Mouse (Mus musculus): Measurements from ENCODE around the gene Smurf2. TPM values are rescaled to one million over a fixed set of nuclear protein-coding genes. Genes with fewer than 3 reads are reported as not detected.

The Smurf2 gene
- 13.0 TPM for polyA plus RNA-seq (2012; fragmentation: generic; extraction: Trizol)
- long read RNA-seq, experiment 1, partial matches to known transcripts = 3 of 3 reads
- long read RNA-seq, experiment 1, other reads (novel, unspliced or antisense) = 0 of 3 reads
- long read RNA-seq, experiment 2, full-length matches to known transcripts = 7 of 36 reads
- long read RNA-seq, experiment 2, partial matches to known transcripts = 23 of 36 reads
- long read RNA-seq, experiment 2, other reads (novel, unspliced or antisense) = 6 of 36 reads

DNA sequence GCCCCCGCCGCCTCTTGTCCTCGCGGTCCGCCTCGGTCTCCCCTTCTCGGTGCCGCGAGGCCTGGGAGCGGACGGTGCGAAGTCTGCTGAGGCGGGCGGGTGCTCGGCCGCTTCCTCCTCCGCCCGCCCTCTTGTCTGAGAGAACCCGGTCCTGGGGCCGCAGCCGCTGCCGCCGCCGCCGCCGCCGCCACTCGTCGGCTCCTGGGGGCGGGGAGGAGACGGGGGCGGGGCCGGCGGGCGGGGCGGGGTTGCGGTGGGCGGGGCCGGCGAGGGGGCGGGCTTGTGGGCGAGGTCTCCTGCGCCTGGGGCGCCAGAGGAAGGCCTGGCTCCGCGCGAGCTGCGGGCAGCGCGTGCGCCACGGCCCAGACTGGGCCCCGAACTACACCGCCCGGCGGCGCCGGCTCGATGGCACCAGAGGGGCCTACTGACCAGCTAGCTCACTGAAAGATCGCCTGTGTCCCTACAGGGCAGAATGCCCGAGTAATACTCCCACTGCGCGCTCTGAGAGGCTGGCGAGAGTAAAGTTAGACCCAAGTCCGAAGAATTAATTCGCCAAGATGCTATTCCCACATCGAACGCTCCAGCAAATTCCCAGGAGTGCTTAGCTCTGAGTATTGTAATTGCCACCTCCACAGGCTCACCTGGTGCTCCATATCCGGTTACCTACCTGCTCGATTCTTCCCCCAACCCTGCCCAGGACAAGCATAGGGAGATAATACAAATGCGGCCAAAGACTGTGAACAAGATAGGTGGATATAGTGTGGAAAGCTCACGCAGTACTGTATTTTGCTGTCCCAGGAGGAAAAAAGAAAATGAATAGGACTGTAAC, at the start of gene Smurf2:
TSS of gene Smurf2 (minus strand) at position 165 of the 829 bp plus-strand sequence.
- peak within 1 kb of the TSS; percentile 92 for H3K4me3 ChIP-seq (ENCODE audit: insufficient read depth, poor library complexity, severe bottlenecking)
- no peaks in the 10 kb centered on the region for H3K36me3 ChIP-seq (ENCODE audit: control insufficient read depth, insufficient read depth)
- H3K27me3 ChIP-seq (ENCODE audit: control insufficient read depth, insufficient read depth, insufficient read length) = no peaks in the 10 kb centered on the region
- peak within 1 kb of the TSS; percentile 94 for H3ac ChIP-seq (ENCODE audit: control insufficient read depth, insufficient read length, low read depth)
- TF ChIP-seq MYOG (IDR thresholded peaks at IDR 0.05; ENCODE audit: control insufficient read depth, extremely low read depth, insufficient read length) (no peak), CTCF (IDR thresholded peaks at IDR 0.05; ENCODE audit: control insufficient read depth, insufficient read depth, insufficient read length) (no peak), FOSL1 (IDR thresholded peaks at IDR 0.05; ENCODE audit: insufficient read depth, low read length, poor library complexity, severe bottlenecking) (no peak), MAX (IDR thresholded peaks at IDR 0.05) (peak; percentile 73), MYOD1 (IDR thresholded peaks at IDR 0.05; ENCODE audit: control insufficient read depth, insufficient read length, low read depth) (no peak), CEBPB (IDR thresholded peaks at IDR 0.05; ENCODE audit: low read depth) (no peak), USF1 (IDR thresholded peaks at IDR 0.05; ENCODE audit: low read depth) (no peak)
- peaks cover 40% of the 10 kb centered on the region for H3K79me3 ChIP-seq (ENCODE audit: low read depth)
- peaks cover 47% of the 10 kb centered on the region for H3K79me2 ChIP-seq (ENCODE audit: control insufficient read depth, insufficient read depth)

DNA sequence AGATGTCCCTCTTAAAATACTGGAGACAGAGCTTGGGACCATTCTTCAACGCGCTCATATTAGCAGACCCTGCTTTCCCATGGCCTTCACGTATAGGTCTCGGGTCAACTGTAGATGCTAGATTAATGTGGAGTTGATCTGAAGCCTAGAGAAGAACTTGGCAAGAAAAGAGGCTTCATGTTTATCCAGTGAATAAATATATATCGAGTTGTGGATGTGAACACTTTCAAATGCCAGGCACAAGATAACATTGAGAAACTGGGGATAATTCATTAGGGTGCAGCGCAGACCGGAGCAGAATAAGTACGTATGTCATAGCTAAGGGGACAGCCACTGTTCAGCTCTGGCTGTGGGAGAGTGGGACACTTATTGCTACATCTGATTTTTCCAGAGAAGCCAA, 49.3 kb upstream of the Smurf2 start:
- Histone ChIP-seq H3K36me3 (ENCODE audit: control insufficient read depth, insufficient read depth) (no peaks in the 10 kb centered on the region), H3K79me2 (ENCODE audit: control insufficient read depth, insufficient read depth) (no peaks in the 10 kb centered on the region), H3K79me3 (ENCODE audit: low read depth) (no peaks in the 10 kb centered on the region), H3ac (ENCODE audit: control insufficient read depth, insufficient read length, low read depth) (no peak overlapping the region), H3K4me3 (ENCODE audit: insufficient read depth, poor library complexity, severe bottlenecking) (no peak overlapping the region), H3K27me3 (ENCODE audit: control insufficient read depth, insufficient read depth, insufficient read length) (no peaks in the 10 kb centered on the region)
- TF ChIP-seq USF1 (IDR thresholded peaks at IDR 0.05; ENCODE audit: low read depth) = no peak
- no peak for TF ChIP-seq CTCF (IDR thresholded peaks at IDR 0.05; ENCODE audit: control insufficient read depth, insufficient read depth, insufficient read length)
- no peak for TF ChIP-seq FOSL1 (IDR thresholded peaks at IDR 0.05; ENCODE audit: insufficient read depth, low read length, poor library complexity, severe bottlenecking)
- no peak for TF ChIP-seq MYOD1 (IDR thresholded peaks at IDR 0.05; ENCODE audit: control insufficient read depth, insufficient read length, low read depth)
- TF ChIP-seq CEBPB (IDR thresholded peaks at IDR 0.05; ENCODE audit: low read depth) = no peak
- TF ChIP-seq MAX (IDR thresholded peaks at IDR 0.05) = no peak
- TF ChIP-seq MYOG (IDR thresholded peaks at IDR 0.05; ENCODE audit: control insufficient read depth, extremely low read depth, insufficient read length) = no peak

DNA sequence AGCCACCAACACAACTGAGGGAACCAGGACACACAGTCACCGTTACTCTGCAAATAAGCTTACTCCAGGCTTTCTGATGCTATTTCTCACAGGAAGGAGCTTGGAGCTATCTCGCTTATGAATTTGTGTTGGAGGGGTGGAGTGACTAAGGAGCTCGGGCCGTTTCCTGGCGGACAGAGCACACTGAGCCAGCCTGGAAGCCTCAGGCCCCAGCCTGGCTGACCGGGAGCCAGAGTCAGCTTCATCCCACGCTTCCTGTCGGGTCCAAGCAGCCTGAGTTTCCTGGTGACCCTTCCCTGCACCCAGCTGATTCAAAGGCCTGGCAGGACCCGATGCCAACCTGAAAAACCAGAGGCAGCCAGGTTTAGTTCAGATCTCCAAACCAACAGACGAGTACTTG, 47.1 kb upstream of the Smurf2 start:
- H3K79me3 ChIP-seq (ENCODE audit: low read depth) = no peaks in the 10 kb centered on the region
- H3ac ChIP-seq (ENCODE audit: control insufficient read depth, insufficient read length, low read depth) = no peak overlapping the region
- TF ChIP-seq CTCF (IDR thresholded peaks at IDR 0.05; ENCODE audit: control insufficient read depth, insufficient read depth, insufficient read length) (no peak), USF1 (IDR thresholded peaks at IDR 0.05; ENCODE audit: low read depth) (no peak), MYOD1 (IDR thresholded peaks at IDR 0.05; ENCODE audit: control insufficient read depth, insufficient read length, low read depth) (no peak), FOSL1 (IDR thresholded peaks at IDR 0.05; ENCODE audit: insufficient read depth, low read length, poor library complexity, severe bottlenecking) (no peak), MYOG (IDR thresholded peaks at IDR 0.05; ENCODE audit: control insufficient read depth, extremely low read depth, insufficient read length) (no peak), CEBPB (IDR thresholded peaks at IDR 0.05; ENCODE audit: low read depth) (no peak), MAX (IDR thresholded peaks at IDR 0.05) (no peak)
- H3K4me3 ChIP-seq (ENCODE audit: insufficient read depth, poor library complexity, severe bottlenecking) = no peak overlapping the region
- H3K79me2 ChIP-seq (ENCODE audit: control insufficient read depth, insufficient read depth) = no peaks in the 10 kb centered on the region
- no peaks in the 10 kb centered on the region for H3K36me3 ChIP-seq (ENCODE audit: control insufficient read depth, insufficient read depth)
- H3K27me3 ChIP-seq (ENCODE audit: control insufficient read depth, insufficient read depth, insufficient read length) = no peaks in the 10 kb centered on the region

DNA sequence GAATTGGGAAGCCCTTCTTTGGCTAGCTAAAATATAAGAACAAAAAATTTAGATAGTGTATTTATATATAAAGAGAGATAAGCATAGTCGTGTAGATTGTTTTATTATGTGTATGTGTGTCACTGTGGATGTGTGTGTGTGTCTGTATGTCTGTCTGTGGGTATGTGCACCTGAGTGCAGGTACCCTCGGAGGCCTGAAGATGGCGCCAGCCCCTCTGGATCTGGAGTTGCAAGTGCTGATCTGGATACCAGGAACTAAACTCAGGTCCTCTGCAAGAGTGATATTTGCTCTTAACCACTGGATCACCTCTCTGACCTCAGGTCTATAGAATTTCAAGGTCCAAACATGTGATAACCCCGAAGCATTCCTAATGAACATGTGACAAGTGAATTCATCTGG, 45.4 kb upstream of the Smurf2 start:
- no peak overlapping the region for H3K4me3 ChIP-seq (ENCODE audit: insufficient read depth, poor library complexity, severe bottlenecking)
- no peaks in the 10 kb centered on the region for H3K36me3 ChIP-seq (ENCODE audit: control insufficient read depth, insufficient read depth)
- no peak for TF ChIP-seq CTCF (IDR thresholded peaks at IDR 0.05; ENCODE audit: control insufficient read depth, insufficient read depth, insufficient read length)
- H3K27me3 ChIP-seq (ENCODE audit: control insufficient read depth, insufficient read depth, insufficient read length) = no peaks in the 10 kb centered on the region
- no peak overlapping the region for H3ac ChIP-seq (ENCODE audit: control insufficient read depth, insufficient read length, low read depth)
- no peaks in the 10 kb centered on the region for H3K79me3 ChIP-seq (ENCODE audit: low read depth)
- H3K79me2 ChIP-seq (ENCODE audit: control insufficient read depth, insufficient read depth) = no peaks in the 10 kb centered on the region

DNA sequence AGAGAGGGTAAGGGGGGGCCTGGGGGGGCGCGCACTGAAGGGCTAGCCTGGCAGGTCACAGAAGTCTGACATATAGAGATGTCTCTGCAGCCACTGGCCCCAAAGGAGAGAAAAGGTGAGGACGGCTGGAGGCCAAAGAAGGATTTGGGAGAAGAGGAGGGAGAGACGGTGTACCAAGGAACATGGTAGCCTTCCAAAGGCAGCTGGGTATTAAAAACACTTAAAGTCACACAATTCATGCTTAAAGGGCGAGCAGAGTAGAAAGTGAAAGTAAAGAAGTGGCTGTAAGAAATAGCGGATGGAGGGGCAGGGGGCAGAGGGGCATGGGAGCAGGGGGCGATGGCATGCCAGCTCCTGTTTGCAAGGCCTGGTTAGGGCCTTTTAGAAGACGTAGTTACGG, 41.8 kb upstream of the Smurf2 start:
- Histone ChIP-seq H3ac (ENCODE audit: control insufficient read depth, insufficient read length, low read depth) (no peak overlapping the region), H3K4me3 (ENCODE audit: insufficient read depth, poor library complexity, severe bottlenecking) (no peak overlapping the region), H3K36me3 (ENCODE audit: control insufficient read depth, insufficient read depth) (no peaks in the 10 kb centered on the region), H3K27me3 (ENCODE audit: control insufficient read depth, insufficient read depth, insufficient read length) (no peaks in the 10 kb centered on the region), H3K79me2 (ENCODE audit: control insufficient read depth, insufficient read depth) (no peaks in the 10 kb centered on the region), H3K79me3 (ENCODE audit: low read depth) (no peaks in the 10 kb centered on the region)
- TF ChIP-seq MAX (IDR thresholded peaks at IDR 0.05) (no peak), CEBPB (IDR thresholded peaks at IDR 0.05; ENCODE audit: low read depth) (no peak), FOSL1 (IDR thresholded peaks at IDR 0.05; ENCODE audit: insufficient read depth, low read length, poor library complexity, severe bottlenecking) (no peak), USF1 (IDR thresholded peaks at IDR 0.05; ENCODE audit: low read depth) (no peak), CTCF (IDR thresholded peaks at IDR 0.05; ENCODE audit: control insufficient read depth, insufficient read depth, insufficient read length) (no peak)
